Mouse (Mus musculus): ENCODE results near the gene Raver2. TPM values are rescaled to one million over a fixed set of nuclear protein-coding genes. Genes with fewer than 3 reads are reported as not detected.
"Not testable (repeated sequence)": the region's sequence is repeated elsewhere in the genome, so short reads cannot be mapped to it uniquely, and the experiment has no call there.

The Raver2 gene
- polyA plus RNA-seq, 1 experiment, result 0.04 TPM

GRCm38 (mm10) chr4:101084863-101085262 is 16.1 kb downstream of the Raver2 start:
- H3K36me3 ChIP-seq (ENCODE audit: control insufficient read depth, insufficient read depth), result no peaks in the 10 kb centered on the region
- H3K4me2 ChIP-seq (ENCODE audit: low read depth), result no peak overlapping the region
- no peaks in the 10 kb centered on the region for H3K79me2 ChIP-seq (ENCODE audit: control insufficient read depth, insufficient read depth)
- no peaks in the 10 kb centered on the region for H3K27me3 ChIP-seq (ENCODE audit: control insufficient read depth, insufficient read depth, insufficient read length)
- no peak overlapping the region for H3ac ChIP-seq (ENCODE audit: control insufficient read depth, insufficient read length)
- H3K4me3 ChIP-seq, result no peak overlapping the region
- TF ChIP-seq MYOD1 (IDR thresholded peaks at IDR 0.05; ENCODE audit: control insufficient read depth in 1 of 3, insufficient read length in 2 of 3, low read depth in 2 of 3) (no peak), POLR2AphosphoS2 (IDR thresholded peaks at IDR 0.05; ENCODE audit: insufficient read length, low read depth) (no peak), TCF12 (IDR thresholded peaks at IDR 0.05; ENCODE audit: insufficient read depth, poor library complexity, severe bottlenecking) (no peak), CEBPB (IDR thresholded peaks at IDR 0.05; ENCODE audit: insufficient read depth, poor library complexity, severe bottlenecking) (no peak), TCF3 (IDR thresholded peaks at IDR 0.05; ENCODE audit: insufficient read length, low read depth) (no peak), POLR2A (IDR thresholded peaks at IDR 0.05; ENCODE audit: insufficient read length, low read depth) (no peak), SRF (IDR thresholded peaks at IDR 0.05; ENCODE audit: control insufficient read depth, insufficient read length, low read depth) (no peak), REST (IDR thresholded peaks at IDR 0.05; ENCODE audit: insufficient read depth, insufficient read length) (no peak), E2F4 (IDR thresholded peaks at IDR 0.05; ENCODE audit: insufficient read depth) (no peak), MAX (IDR thresholded peaks at IDR 0.05; ENCODE audit: low read depth) (no peak), USF1 (IDR thresholded peaks at IDR 0.05; ENCODE audit: low read depth) (no peak), MYOG (IDR thresholded peaks at IDR 0.05; ENCODE audit: control insufficient read depth in 1 of 3, insufficient read depth in 1 of 3, insufficient read length in 2 of 3, low read depth in 2 of 3) (no peak)

- Histone ChIP-seq H3K4me3 (no peak overlapping the region), H3K79me2 (ENCODE audit: control insufficient read depth, insufficient read depth) (no peaks in the 10 kb centered on the region), H3ac (ENCODE audit: control insufficient read depth, insufficient read length) (no peak overlapping the region), H3K36me3 (ENCODE audit: control insufficient read depth, insufficient read depth) (no peaks in the 10 kb centered on the region), H3K27me3 (ENCODE audit: control insufficient read depth, insufficient read depth, insufficient read length) (peaks cover 4% of the 10 kb centered on the region), H3K4me2 (ENCODE audit: low read depth) (no peak overlapping the region)
- TF ChIP-seq MYOG (IDR thresholded peaks at IDR 0.05; ENCODE audit: control insufficient read depth in 1 of 3, insufficient read depth in 1 of 3, insufficient read length in 2 of 3, low read depth in 2 of 3) (no peak), POLR2A (IDR thresholded peaks at IDR 0.05; ENCODE audit: insufficient read length, low read depth) (no peak), MAX (IDR thresholded peaks at IDR 0.05; ENCODE audit: low read depth) (no peak)
Measured at GRCm38 (mm10) chr4:101086040-101086439, 17.3 kb downstream of the Raver2 start.

GRCm38 (mm10) chr4:101087721-101088120 is 18.9 kb downstream of the Raver2 start:
- no peak overlapping the region for H3K4me2 ChIP-seq (ENCODE audit: low read depth)
- no peaks in the 10 kb centered on the region for H3K36me3 ChIP-seq (ENCODE audit: control insufficient read depth, insufficient read depth)
- no peak overlapping the region for H3K4me3 ChIP-seq
- TF ChIP-seq E2F4 (IDR thresholded peaks at IDR 0.05; ENCODE audit: insufficient read depth) (no peak), POLR2A (IDR thresholded peaks at IDR 0.05; ENCODE audit: insufficient read length, low read depth) (no peak), CEBPB (IDR thresholded peaks at IDR 0.05; ENCODE audit: insufficient read depth, poor library complexity, severe bottlenecking) (no peak), USF1 (IDR thresholded peaks at IDR 0.05; ENCODE audit: low read depth) (no peak), SRF (IDR thresholded peaks at IDR 0.05; ENCODE audit: control insufficient read depth, insufficient read length, low read depth) (no peak), POLR2AphosphoS2 (IDR thresholded peaks at IDR 0.05; ENCODE audit: insufficient read length, low read depth) (no peak), MYOG (IDR thresholded peaks at IDR 0.05; ENCODE audit: control insufficient read depth in 1 of 3, insufficient read depth in 1 of 3, insufficient read length in 2 of 3, low read depth in 2 of 3) (no peak), MAX (IDR thresholded peaks at IDR 0.05; ENCODE audit: low read depth) (no peak), TCF12 (IDR thresholded peaks at IDR 0.05; ENCODE audit: insufficient read depth, poor library complexity, severe bottlenecking) (no peak), TCF3 (IDR thresholded peaks at IDR 0.05; ENCODE audit: insufficient read length, low read depth) (no peak), MYOD1 (IDR thresholded peaks at IDR 0.05; ENCODE audit: control insufficient read depth in 1 of 3, insufficient read length in 2 of 3, low read depth in 2 of 3) (no peak), REST (IDR thresholded peaks at IDR 0.05; ENCODE audit: insufficient read depth, insufficient read length) (no peak)
- no peak overlapping the region for H3ac ChIP-seq (ENCODE audit: control insufficient read depth, insufficient read length)
- peaks cover 4% of the 10 kb centered on the region for H3K27me3 ChIP-seq (ENCODE audit: control insufficient read depth, insufficient read depth, insufficient read length)
- H3K79me2 ChIP-seq (ENCODE audit: control insufficient read depth, insufficient read depth), result no peaks in the 10 kb centered on the region

- H3K79me2 ChIP-seq (ENCODE audit: control insufficient read depth, insufficient read depth); H3K27me3 ChIP-seq (ENCODE audit: control insufficient read depth, insufficient read depth, insufficient read length); H3K4me2 ChIP-seq (ENCODE audit: low read depth); H3ac ChIP-seq (ENCODE audit: control insufficient read depth, insufficient read length); H3K4me3 ChIP-seq; H3K36me3 ChIP-seq (ENCODE audit: control insufficient read depth, insufficient read depth): not testable (repeated sequence)
Measured at GRCm38 (mm10) chr4:101090630-101091029, 21.8 kb downstream of the Raver2 start.

GRCm38 (mm10) chr4:101093292-101093691 is 24.5 kb downstream of the Raver2 start:
- no peak overlapping the region for H3ac ChIP-seq (ENCODE audit: control insufficient read depth, insufficient read length)
- H3K27me3 ChIP-seq (ENCODE audit: control insufficient read depth, insufficient read depth, insufficient read length), result peaks cover 4% of the 10 kb centered on the region
- H3K36me3 ChIP-seq (ENCODE audit: control insufficient read depth, insufficient read depth), result no peaks in the 10 kb centered on the region
- H3K4me3 ChIP-seq, result no peak overlapping the region
- no peak overlapping the region for H3K4me2 ChIP-seq (ENCODE audit: low read depth)
- no peaks in the 10 kb centered on the region for H3K79me2 ChIP-seq (ENCODE audit: control insufficient read depth, insufficient read depth)
- TF ChIP-seq MYOG (IDR thresholded peaks at IDR 0.05; ENCODE audit: control insufficient read depth in 1 of 3, insufficient read depth in 1 of 3, insufficient read length in 2 of 3, low read depth in 2 of 3), result no peak
- no peak for TF ChIP-seq E2F4 (IDR thresholded peaks at IDR 0.05; ENCODE audit: insufficient read depth)
- TF ChIP-seq POLR2A (IDR thresholded peaks at IDR 0.05; ENCODE audit: insufficient read length, low read depth), result no peak
- TF ChIP-seq TCF3 (IDR thresholded peaks at IDR 0.05; ENCODE audit: insufficient read length, low read depth), result no peak
